Mouse (Mus musculus) cerebellum, adult 2 months (tissue): ENCODE measurements around the gene Agpat3. TPM values are rescaled to one million over a fixed set of nuclear protein-coding genes. Genes with fewer than 3 reads are reported as not detected.
A peak's percentile ranks its signal among the peaks of the same experiment; 100 is the strongest.

Source experiments
- DNase-seq, 2 experiments: peaks; one replicate each; pipeline ENCODE4 v3.0.0; 2021
- H3K27ac ChIP-seq: fragments of 200-500 bp; 2 replicates; pipeline ENCODE4 v1.5.1; 2012; ENCODE audit warnings: low read length, control low read depth, inconsistent platforms; ENCODE audit not compliant: insufficient read depth
- H3K27me3 ChIP-seq: fragments of 200-500 bp; 2 replicates; pipeline ENCODE4 v1.6.1; 2012; ENCODE audit warnings: inconsistent platforms, mild to moderate bottlenecking, low read length, moderate library complexity; ENCODE audit not compliant: control insufficient read depth, insufficient read depth
- H3K4me1 ChIP-seq: fragments of 200-500 bp; 2 replicates; pipeline ENCODE4 v1.6.1; 2011; ENCODE audit warnings: low read length; ENCODE audit not compliant: control insufficient read depth, insufficient read depth
- H3K4me3 ChIP-seq: fragments of 200-500 bp; replicated peaks from 2 replicates; pipeline ENCODE3; 2011; ENCODE audit warnings: mild to moderate bottlenecking, low read depth, low read length, control low read depth; ENCODE audit not compliant: insufficient read depth
- CTCF ChIP-seq: fragments of 200-500 bp; IDR thresholded peaks from 2 replicates; pipeline ENCODE4 v1.5.1; 2011; ENCODE audit warnings: low read depth, mild to moderate bottlenecking, control low read depth, low read length, moderate library complexity, borderline replicate concordance; ENCODE audit not compliant: insufficient read depth
- POLR2A ChIP-seq: fragments of 200-500 bp; IDR thresholded peaks from 2 replicates; pipeline ENCODE4 v1.6.1; 2011; ENCODE audit warnings: low read length, control low read depth, borderline replicate concordance; ENCODE audit not compliant: insufficient read depth
- WGBS: fragments of 180-500 bp; shearing (Covaris S2); methylation state at CpG from one replicate; pipeline ENCODE4 v1.1.7; 2018; 5-methylcytosine and 5-hydroxymethylcytosine counted together
- polyA plus RNA-seq: library from polyadenylated mRNA; depleted of rRNA; stranded (reverse); fragments of >200 nt; gene quantifications from 2 replicates; pipeline ENCODE4 v1.2.3, GENCODE M21; 2012

Gene Agpat3
- polyA plus RNA-seq, 1 experiment: 256 TPM

- no peaks in the 10 kb centered on the region for H3K27me3 ChIP-seq
- no peak overlapping the region for H3K27ac ChIP-seq
- DNase-seq: no peak
- H3K4me3 ChIP-seq: no peak overlapping the region
- WGBS: 93% methylated on average over 6 of the region's 6 CpGs
- TF ChIP-seq POLR2A (no peak), CTCF (no peak)
- H3K4me1 ChIP-seq: peaks cover 18% of the 10 kb centered on the region
Observed at GRCm38 (mm10) chr10:78285409-78285808, 66.9 kb downstream of the Agpat3 start.

- DNase-seq: no peak
- 94% methylated on average over 12 of the region's 12 CpGs for WGBS
- no peaks in the 10 kb centered on the region for H3K27me3 ChIP-seq
- peaks cover 18% of the 10 kb centered on the region for H3K4me1 ChIP-seq
- no peak for TF ChIP-seq CTCF
- TF ChIP-seq POLR2A: no peak
- H3K4me3 ChIP-seq: no peak overlapping the region
- H3K27ac ChIP-seq: no peak overlapping the region
Observed at GRCm38 (mm10) chr10:78284812-78285211, 67.5 kb downstream of the Agpat3 start.

GRCm38 (mm10) chr10:78282411-78282810 is 69.9 kb downstream of the Agpat3 start:
- Histone ChIP-seq H3K4me3 (no peak overlapping the region), H3K27ac (no peak overlapping the region), H3K4me1 (peaks cover 11% of the 10 kb centered on the region; the same call in 1 of the 2 replicates), H3K27me3 (no peaks in the 10 kb centered on the region)
- 91% methylated on average over 4 of the region's 4 CpGs for WGBS
- DNase-seq: no peak
- no peak for TF ChIP-seq CTCF
- no peak for TF ChIP-seq POLR2A

GRCm38 (mm10) chr10:78280486-78280885 is 71.8 kb downstream of the Agpat3 start:
- 68% methylated on average over 9 of the region's 9 CpGs for WGBS
- Histone ChIP-seq H3K27ac (no peak overlapping the region), H3K4me3 (no peak overlapping the region), H3K27me3 (no peaks in the 10 kb centered on the region), H3K4me1 (peaks cover 11% of the 10 kb centered on the region; the same call in 1 of the 2 replicates)
- no peak for TF ChIP-seq POLR2A
- no peak for TF ChIP-seq CTCF
- DNase-seq: no peak

GRCm38 (mm10) chr10:78279210-78279609 is 73.1 kb downstream of the Agpat3 start:
- DNase-seq: peak; percentile 64 to 65
- WGBS: 49% methylated on average over 8 of the region's 8 CpGs
- H3K27ac ChIP-seq: no peak overlapping the region
- TF ChIP-seq POLR2A (no peak), CTCF (peak; percentile 93)
- no peak overlapping the region for H3K4me3 ChIP-seq
- no peaks in the 10 kb centered on the region for H3K27me3 ChIP-seq
- H3K4me1 ChIP-seq: peaks cover 11% of the 10 kb centered on the region; the same call in 1 of the 2 replicates

GRCm38 (mm10) chr10:78277835-78278234 is 74.5 kb downstream of the Agpat3 start:
- Histone ChIP-seq H3K4me1 (peaks cover 11% of the 10 kb centered on the region; the same call in 1 of the 2 replicates), H3K4me3 (no peak overlapping the region), H3K27ac (no peak overlapping the region), H3K27me3 (no peaks in the 10 kb centered on the region)
- WGBS: 53% methylated on average over 3 of the region's 3 CpGs
- DNase-seq: peak; percentile 43 to 48
- TF ChIP-seq CTCF: peak; percentile 49; the same call in 1 of the 2 replicates
- TF ChIP-seq POLR2A: no peak

GRCm38 (mm10) chr10:78276242-78276641 is 76.0 kb downstream of the Agpat3 start:
- Histone ChIP-seq H3K4me3 (no peak overlapping the region), H3K27ac (no peak overlapping the region), H3K4me1 (peaks cover 11% of the 10 kb centered on the region; the same call in 1 of the 2 replicates), H3K27me3 (no peaks in the 10 kb centered on the region)
- TF ChIP-seq POLR2A (no peak), CTCF (no peak)
- DNase-seq: no peak
- WGBS: 97% methylated on average over 4 of the region's 4 CpGs

GRCm38 (mm10) chr10:78272932-78273331 is 79.4 kb downstream of the Agpat3 start:
- H3K4me1 ChIP-seq: peaks cover 3% of the 10 kb centered on the region; the same call in 1 of the 2 replicates
- WGBS: 45% methylated on average over 9 of the region's 9 CpGs
- H3K27ac ChIP-seq: no peak overlapping the region
- no peak overlapping the region for H3K4me3 ChIP-seq
- TF ChIP-seq POLR2A (no peak), CTCF (no peak)
- DNase-seq: no peak
- no peaks in the 10 kb centered on the region for H3K27me3 ChIP-seq
